Mouse (Mus musculus) monocyte, adult 2 months (primary cell): ENCODE data around the gene Eif2a.
"Not testable (repeated sequence)": the region's sequence is repeated elsewhere in the genome, so short reads cannot be mapped to it uniquely, and the experiment has no call there.

ENCODE experiments used
- DNase-seq, 2 experiments: peaks; one replicate each; pipeline ENCODE4 v3.0.0; 2022; ENCODE audit warnings: low spot score in 2 of 2, low read depth in 1 of 2

The Eif2a gene

DNA sequence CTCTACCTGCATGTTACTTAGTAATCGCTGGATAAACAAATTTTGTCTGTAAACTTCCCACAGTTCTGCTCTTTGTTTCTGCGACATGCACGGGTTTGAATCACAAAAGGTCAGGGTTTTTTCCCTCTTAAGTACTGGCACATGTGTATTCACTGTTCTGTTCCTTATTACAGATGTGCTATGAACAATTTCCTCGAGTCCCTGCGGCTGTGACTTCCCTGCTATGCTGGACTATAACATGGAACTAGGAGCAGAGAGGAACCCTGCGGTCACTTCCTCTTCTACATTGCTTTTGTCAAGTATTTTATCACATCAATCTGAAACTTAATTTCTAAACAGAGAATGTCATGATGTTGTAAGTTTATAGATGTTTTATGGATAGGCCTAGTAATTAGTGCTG is 5.3 kb upstream of the Eif2a start:
- DNase-seq, result peak in 1 of 2 experiments; percentile 30

GRCm38 (mm10) chr3:58521361-58521760 is 4.3 kb upstream of the Eif2a start:
- DNase-seq, result no peak

DNA sequence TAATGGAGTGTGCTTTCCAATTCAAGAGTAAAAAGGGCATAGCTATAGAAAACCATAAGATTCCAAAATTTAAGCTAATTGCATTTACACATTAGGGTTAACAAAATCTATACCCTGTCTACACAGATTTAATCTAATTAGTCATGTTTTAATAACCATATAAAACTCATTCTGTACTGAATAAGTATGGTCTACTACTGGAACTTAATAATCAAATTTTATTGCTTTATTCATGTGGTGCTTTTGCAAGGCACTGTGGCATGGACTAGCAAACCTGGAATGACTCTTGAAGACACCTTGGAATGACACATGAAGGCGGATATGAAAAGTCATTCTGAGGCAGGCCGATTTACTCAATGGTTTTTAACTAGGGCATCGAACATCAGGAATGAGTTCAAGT is 2.2 kb upstream of the Eif2a start:
- DNase-seq, result no peak

GRCm38 (mm10) chr3:58524246-58524645 is 1.4 kb upstream of the Eif2a start:
- no peak for DNase-seq

DNA sequence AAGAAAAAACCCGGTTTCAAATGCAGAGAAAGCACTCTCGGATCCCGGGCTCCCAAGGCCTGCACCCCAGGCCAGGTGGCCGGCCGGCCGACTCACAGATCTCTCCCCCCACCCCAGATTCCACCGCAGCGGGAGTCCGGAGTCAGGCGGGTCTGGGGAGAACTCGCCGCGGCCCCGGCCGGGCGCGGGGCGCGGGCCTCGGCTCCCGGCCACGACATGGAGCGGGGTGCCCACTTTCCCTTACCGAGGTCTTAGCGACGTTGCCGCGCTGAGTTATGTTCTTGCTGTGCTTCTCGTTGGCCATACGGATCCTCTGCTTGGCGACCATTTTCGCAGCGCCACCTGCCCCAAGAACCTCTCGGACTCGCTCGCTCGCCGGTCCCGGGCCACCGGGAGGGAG is 455 bp upstream of the Eif2a start:
- no peak for DNase-seq

DNA sequence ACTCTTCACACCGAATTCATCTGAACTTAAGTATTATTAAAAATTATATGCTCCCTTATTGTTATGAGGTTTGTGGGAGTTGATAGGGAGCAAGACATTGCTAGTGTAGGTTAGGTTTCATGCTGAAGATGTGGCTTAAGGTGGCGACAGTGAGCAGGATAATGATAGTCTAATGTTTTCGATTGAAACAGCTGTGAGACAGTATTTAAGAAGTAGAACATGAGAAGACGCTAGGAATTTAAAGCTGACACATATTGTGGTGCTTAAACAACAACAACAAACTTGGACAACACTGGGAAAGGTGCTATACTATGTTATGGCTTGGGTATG is 752 bp downstream of the Eif2a start:
- DNase-seq, result no peak

GRCm38 (mm10) chr3:58536573-58536972 is 11.0 kb downstream of the Eif2a start:
- DNase-seq, result no peak

DNA sequence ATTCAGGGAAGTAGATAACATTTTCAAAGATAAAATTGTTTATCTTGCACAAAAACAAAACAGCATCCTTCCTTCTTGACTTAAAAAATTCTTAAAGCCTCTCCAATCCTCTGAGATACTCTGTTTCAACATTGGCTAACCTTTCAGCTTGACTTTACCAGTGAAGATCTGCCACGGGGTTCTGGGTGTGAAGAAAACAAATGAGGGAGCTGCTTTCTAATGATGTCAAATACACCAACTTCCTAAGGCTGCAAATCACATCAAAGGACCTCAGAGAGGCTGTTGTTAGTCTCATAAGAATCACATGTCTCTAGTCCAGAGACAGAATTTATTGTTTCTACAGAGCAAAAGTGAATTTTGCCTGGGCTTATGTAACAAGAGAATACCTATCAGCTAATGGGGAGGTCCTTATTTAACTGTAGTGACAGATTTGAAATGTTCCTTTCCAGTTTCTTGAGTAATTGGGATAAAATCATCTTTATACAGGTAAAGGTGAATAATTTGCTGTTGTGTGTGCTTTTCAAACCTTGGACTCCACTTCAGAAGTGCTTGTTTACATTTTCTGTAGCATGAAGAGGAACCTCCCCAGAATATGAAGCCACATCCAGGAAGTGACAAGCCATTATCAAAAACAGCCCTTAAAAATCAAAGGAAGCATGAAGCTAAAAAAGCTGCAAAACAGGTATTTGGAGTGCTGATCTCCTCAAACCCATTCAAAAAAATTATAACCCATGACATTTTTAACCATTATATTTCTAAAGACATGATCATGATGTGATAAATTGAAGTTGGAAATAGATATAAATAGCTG is 26.6 kb downstream of the Eif2a start:
- DNase-seq, result no peak

DNA sequence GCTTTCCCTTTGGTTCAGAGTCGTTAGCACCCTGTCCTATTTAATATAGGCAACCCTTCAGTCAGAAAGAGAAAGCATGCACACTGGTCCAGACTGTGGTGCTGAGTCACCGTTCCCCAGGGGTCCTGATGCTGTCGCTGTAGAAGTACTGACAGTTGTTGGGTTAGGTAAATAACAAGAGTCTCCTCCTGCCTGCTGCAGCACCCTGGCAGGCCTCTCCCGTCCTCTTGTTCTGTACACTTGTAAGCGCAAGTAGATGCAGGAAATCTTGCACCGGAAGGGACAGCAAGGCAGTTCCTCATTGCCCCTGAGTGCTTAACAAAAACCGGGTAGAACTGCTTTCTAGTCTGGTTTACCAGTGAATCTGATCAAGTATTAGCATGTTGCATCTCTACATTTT is 31.0 kb downstream of the Eif2a start:
- DNase-seq, result no peak

- DNase-seq, result no peak
Observed at GRCm38 (mm10) chr3:58559887-58560286, 34.3 kb downstream of the Eif2a start.

DNA sequence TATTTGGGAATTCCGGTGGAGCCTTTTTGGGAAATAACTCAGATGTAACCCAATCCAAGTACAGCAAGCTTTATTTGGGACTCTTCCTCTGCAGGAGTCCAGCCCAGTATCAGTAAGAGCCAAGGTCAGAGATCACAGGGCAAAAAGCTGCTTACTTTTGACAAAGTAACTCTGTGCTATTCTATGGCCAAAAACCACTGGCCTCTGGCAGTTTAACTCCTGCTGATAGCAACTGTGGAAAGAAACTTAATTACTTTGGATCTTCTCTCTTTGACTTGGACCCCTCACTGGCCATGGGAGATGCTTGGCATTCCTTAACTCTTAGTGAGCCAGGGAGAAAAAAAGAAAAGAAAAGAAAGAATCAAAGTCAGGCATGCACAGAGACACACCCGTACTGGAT is 35.8 kb downstream of the Eif2a start:
- DNase-seq, result no peak

GRCm38 (mm10) chr3:58570821-58571220 is 45.2 kb downstream of the Eif2a start:
- DNase-seq, result no peak

GRCm38 (mm10) chr3:58576137-58577066 is 50.8 kb downstream of the Eif2a start, which contains the start of gene Selenot:
Gene Selenot, plus strand, starts transcription at chr3:58576636.
- DNase-seq, result peak; percentile 87 to 94

DNA sequence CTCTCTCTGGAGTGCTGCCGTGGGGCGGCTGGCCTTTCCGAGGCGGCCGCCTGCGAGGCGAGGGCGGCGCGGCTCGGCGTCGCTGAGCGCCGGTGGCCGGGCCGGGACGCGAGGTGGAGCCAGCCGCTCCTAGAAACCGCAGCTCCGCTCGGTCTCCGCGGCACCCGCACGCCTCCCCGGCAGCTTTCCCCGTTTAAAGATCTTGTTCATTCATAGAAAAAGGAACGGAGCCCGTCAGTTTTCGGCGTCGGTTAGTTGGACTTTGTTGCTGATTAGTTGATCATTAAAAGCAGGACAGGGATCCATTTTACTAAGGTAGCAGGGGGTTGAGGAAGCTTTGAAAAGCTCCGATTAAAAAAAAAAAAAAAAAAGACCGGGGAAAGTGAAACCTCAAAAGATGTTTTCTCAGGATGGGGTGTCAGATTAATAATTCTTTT is 51.5 kb downstream of the Eif2a start:
- DNase-seq, result peak in 1 of 2 experiments; percentile 26

DNA sequence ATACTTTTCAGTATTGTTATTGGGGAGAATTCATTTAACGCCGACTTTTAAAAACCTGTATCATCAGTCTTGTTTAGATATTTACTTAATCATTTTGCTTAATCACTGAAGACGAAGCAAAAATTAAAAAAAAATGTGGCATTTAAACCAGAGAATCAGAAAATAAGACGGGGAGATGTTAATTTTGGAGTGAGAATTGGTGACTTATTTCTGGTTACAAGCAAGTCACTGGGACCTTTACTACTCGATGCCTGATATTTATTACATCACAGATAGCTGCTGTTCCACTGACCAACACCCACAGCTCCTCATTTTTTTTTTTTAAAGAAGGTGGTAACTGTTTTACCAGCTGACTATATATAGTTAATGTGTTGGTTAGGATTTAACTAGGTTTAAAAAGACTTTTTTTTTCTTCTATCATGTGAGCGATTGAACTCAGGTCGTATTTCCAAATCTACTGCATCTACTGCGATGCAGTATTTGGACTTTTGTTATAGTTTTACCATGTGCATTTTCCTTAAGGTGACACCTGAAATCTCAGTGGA is 52.0 kb downstream of the Eif2a start:
- DNase-seq, result no peak

DNA sequence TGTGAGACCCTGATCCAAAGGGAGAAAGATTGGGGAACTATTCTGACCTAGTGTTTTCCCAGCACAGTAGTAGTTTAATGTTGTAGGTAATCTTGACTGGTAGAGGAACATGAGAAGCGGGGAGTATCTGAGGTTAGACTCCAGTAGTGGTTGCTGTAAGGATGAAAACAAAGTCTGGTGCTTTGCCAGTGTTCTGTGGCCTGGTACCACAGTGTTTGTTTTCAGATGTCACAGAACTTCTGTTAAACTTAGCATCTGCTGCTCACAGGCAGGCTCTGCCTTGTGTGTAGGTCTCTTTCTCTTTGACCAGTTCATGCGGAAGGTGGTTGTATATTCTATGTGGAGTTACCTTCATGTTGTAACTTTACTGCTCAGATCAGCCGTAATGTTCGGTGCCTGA is 55.9 kb downstream of the Eif2a start:
- no peak for DNase-seq

DNA sequence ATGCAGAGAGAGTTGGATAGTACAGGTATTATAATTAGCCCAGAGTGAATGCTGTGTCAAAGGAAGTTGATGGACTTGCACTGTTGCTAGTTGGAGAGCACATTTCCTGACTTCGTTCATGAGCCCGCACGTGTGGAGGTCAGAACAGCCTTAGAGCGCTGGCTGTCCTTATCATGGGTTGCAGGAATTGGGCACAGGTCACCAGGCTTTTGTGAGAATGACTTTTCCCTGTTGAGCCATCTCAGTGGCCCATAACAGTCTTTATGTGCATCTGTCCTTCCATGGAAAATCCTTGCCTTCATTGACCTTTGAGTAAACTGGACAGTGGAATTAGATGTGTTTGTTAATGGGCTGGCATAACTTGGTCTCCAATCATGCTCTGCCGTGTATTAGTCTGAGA is 56.7 kb downstream of the Eif2a start:
- DNase-seq, result no peak

- no peak for DNase-seq
Observed at GRCm38 (mm10) chr3:58582788-58583426, 57.3 kb downstream of the Eif2a start.

DNA sequence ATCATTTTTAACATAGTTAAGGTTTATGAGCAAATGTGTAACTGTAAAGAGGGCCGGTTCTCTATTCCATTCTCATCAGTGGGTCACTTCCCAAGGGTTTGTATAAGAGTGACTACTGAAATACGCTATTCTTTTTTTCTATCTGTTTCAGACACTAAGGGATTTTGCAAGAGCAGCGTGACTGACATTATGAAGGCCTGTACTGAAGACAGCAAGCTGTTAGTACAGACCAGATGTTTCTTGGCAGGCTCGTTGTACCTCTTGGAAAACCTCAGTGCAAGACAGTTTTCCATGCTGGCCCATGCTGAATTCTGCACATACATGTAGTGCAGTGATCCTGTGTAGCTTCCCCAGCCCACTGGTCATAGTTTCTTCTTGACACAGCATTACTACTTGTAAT is 64.9 kb downstream of the Eif2a start:
- not testable (repeated sequence) for DNase-seq

DNA sequence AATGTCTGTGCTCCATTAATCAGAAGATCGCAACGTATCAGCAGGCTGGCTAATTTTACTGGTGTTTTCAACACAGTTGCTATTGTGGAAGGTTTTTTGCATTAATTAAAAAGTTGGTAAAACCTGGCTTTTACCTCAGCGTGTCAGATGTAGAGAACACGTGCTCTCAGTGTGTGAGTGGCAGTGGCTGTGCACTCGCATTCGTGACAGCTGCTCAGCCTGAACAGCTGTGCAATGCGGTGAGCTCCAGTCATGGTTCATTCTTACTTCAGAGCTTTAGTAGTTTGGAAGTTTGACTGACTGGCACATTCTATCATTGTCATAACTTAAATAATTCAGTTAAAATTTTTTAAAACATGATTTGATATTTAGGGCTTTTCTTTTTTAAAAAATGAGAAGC is 67.0 kb downstream of the Eif2a start:
- DNase-seq, result not testable (repeated sequence)

GRCm38 (mm10) chr3:58593623-58594022 is 68.0 kb downstream of the Eif2a start:
- no peak for DNase-seq
